Mouse (Mus musculus) neural tube, embryonic 14.5 days (tissue): ENCODE results near the gene Kcne3. TPM values are rescaled to one million over a fixed set of nuclear protein-coding genes. Genes with fewer than 3 reads are reported as not detected.

Experiments
- ATAC-seq: fragments of 200-750 bp; cut with Nextera tagmentation; 2 replicates; pipeline ENCODE4 v1.8.0; 2017; ENCODE audit warnings: low read depth, mild to moderate bottlenecking, moderate TSS enrichment, moderate library complexity
- H3K27ac ChIP-seq: fragments of 300-500 bp; sonication (generic); 2 replicates; pipeline ENCODE4 v1.5.1; 2014; ENCODE audit warnings: low read depth, mild to moderate bottlenecking, control low read depth, low read length, moderate library complexity, mixed read lengths
- H3K27me3 ChIP-seq: fragments of 300-500 bp; sonication (generic); 2 replicates; pipeline ENCODE4 v1.6.1; 2014; ENCODE audit warnings: low read length; ENCODE audit not compliant: control insufficient read depth, insufficient read depth
- H3K36me3 ChIP-seq: fragments of 300-500 bp; sonication (generic); 2 replicates; pipeline ENCODE4 v1.6.1; 2014; ENCODE audit warnings: low read length, mixed read lengths; ENCODE audit not compliant: control insufficient read depth, insufficient read depth
- H3K4me1 ChIP-seq: fragments of 300-500 bp; sonication (generic); 2 replicates; pipeline ENCODE4 v1.6.1; 2014; ENCODE audit warnings: low read length; ENCODE audit not compliant: control insufficient read depth, insufficient read depth
- H3K4me2 ChIP-seq: fragments of 300-500 bp; sonication (generic); 2 replicates; pipeline ENCODE4 v1.6.1; 2014; ENCODE audit warnings: mild to moderate bottlenecking, low read depth, low read length, control low read depth
- H3K4me3 ChIP-seq: fragments of 300-500 bp; sonication (generic); 2 replicates; pipeline ENCODE4 v1.5.1; 2014; ENCODE audit warnings: low read depth, low read length, control low read depth, mixed read lengths
- H3K9ac ChIP-seq: fragments of 300-500 bp; sonication (generic); replicated peaks from 2 replicates; pipeline ENCODE4 v1.6.1; 2014; ENCODE audit warnings: low read depth, mild to moderate bottlenecking, control low read depth, low read length, mixed read lengths
- H3K9me3 ChIP-seq: fragments of 300-500 bp; sonication (generic); 2 replicates; pipeline ENCODE4 v1.6.1; 2016; ENCODE audit warnings: low read length; ENCODE audit not compliant: control insufficient read depth
- WGBS: fragments of 180-500 bp; shearing (Covaris S2); extraction: QIAGEN DNeasy Blood & Tissue Kit; methylation state at CpG from one replicate; pipeline ENCODE4 v1.1.7; 2014; 5-methylcytosine and 5-hydroxymethylcytosine counted together
- polyA plus RNA-seq: library from polyadenylated mRNA; unstranded; fragments of >200 nt; fragmentation: Nextera tagmentation; extraction: Ambion mirVana; gene quantifications from 2 replicates; pipeline ENCODE4 v1.2.1, GENCODE M21; 2014

The Kcne3 gene
- polyA plus RNA-seq, 1 experiment from 2014 or later, result 0.62 TPM

GRCm38 (mm10) chr7:100216601-100217565, 40.6 kb downstream of the Kcne3 start:
- ATAC-seq, result peak; percentile 51; the same call in 1 of the 2 replicates
- no peaks in the 10 kb centered on the region for H3K36me3 ChIP-seq
- WGBS, result 68% methylated on average over 9 of the region's 9 CpGs
- H3K9me3 ChIP-seq, result no peaks in the 10 kb centered on the region
- H3K9ac ChIP-seq, result no peak overlapping the region
- no peak overlapping the region for H3K4me3 ChIP-seq
- H3K4me2 ChIP-seq, result no peak overlapping the region
- no peak overlapping the region for H3K27ac ChIP-seq
- peaks cover 7% of the 10 kb centered on the region; the same call in 1 of the 2 replicates for H3K4me1 ChIP-seq
- no peaks in the 10 kb centered on the region for H3K27me3 ChIP-seq

DNA sequence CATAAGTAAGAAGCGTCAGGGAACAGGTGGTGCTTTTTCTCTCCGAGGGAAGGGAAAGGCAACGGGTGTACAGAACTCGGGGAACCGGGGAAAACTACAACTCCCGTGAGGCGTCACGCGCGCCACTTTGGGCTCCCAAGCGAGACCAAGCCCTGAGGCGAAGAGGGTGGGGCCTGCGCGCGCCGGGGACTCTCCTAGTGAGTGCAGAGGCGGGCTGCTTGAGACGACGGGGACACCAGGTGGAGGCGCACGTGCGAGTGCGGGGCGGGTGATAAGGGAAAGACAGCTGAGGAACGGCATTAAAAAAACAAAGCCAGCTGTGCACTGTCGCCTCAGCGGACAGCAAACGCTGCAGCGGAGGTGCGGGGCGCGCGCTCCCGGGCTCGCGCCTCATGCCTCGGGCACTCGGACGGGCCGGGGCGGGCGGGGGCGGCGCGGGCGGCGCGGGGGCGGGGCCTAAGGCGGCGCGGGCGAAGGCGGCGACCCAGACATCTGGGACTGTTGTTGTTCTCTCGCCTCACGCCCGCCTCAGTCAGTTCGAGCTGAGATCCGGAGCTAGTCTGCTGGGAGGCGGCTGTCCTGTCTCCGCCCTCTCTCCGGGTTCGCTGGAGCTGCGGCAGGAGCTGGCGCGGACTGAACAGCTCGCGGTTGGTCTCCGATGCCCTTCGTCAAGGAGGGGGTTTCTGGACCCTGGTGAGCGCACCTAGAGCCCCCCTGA, 51.0 kb downstream of the Kcne3 start, which contains the start of gene Pgm2l1:
Gene Pgm2l1 (plus strand): TSS at position 237 of the 718 bp plus-strand sequence.
- WGBS, result under 1% methylated on average over 72 of the region's 72 CpGs

GRCm38 (mm10) chr7:100227896-100228525, 51.7 kb downstream of the Kcne3 start:
- H3K4me2 ChIP-seq, result peak overlapping the region; percentile 69

More for the DNA sequence above, 51.0 kb downstream of the Kcne3 start, which contains the start of gene Pgm2l1:
- peak within 1 kb of the TSS; percentile 69 for H3K4me2 ChIP-seq
- peaks cover 3% of the 10 kb centered on the region; the same call in 1 of the 2 replicates for H3K4me1 ChIP-seq
- ATAC-seq, result peak; percentile 97
- H3K27ac ChIP-seq, result peak within 1 kb of the TSS; percentile 89
- H3K27me3 ChIP-seq, result no peaks in the 10 kb centered on the region
- peak within 1 kb of the TSS; percentile 84 for H3K9ac ChIP-seq
- H3K4me3 ChIP-seq, result peak within 1 kb of the TSS; percentile 89
- H3K9me3 ChIP-seq, result no peaks in the 10 kb centered on the region
- no peaks in the 10 kb centered on the region for H3K36me3 ChIP-seq

GRCm38 (mm10) chr7:100228957-100229356, 52.7 kb downstream of the Kcne3 start:
- Histone ChIP-seq H3K9me3 (no peaks in the 10 kb centered on the region), H3K4me1 (peaks cover 3% of the 10 kb centered on the region; the same call in 1 of the 2 replicates), H3K36me3 (no peaks in the 10 kb centered on the region), H3K27ac (no peak overlapping the region), H3K4me2 (peak overlapping the region; percentile 69), H3K27me3 (no peaks in the 10 kb centered on the region), H3K4me3 (peak overlapping the region; percentile 89), H3K9ac (peak overlapping the region; percentile 84; the same call in 1 of the 2 replicates)
- no peak for ATAC-seq
- WGBS, result 59% methylated on average over 3 of the region's 3 CpGs

More at GRCm38 (mm10) chr7:100227896-100228525, 51.7 kb downstream of the Kcne3 start:
- peak overlapping the region; percentile 84 for H3K9ac ChIP-seq
- peaks cover 3% of the 10 kb centered on the region; the same call in 1 of the 2 replicates for H3K4me1 ChIP-seq
- peak overlapping the region; percentile 89 for H3K27ac ChIP-seq
- H3K36me3 ChIP-seq, result no peaks in the 10 kb centered on the region
- no peaks in the 10 kb centered on the region for H3K27me3 ChIP-seq
- peak; percentile 66 for ATAC-seq
- H3K9me3 ChIP-seq, result no peaks in the 10 kb centered on the region
- peak overlapping the region; percentile 89 for H3K4me3 ChIP-seq
- 0% methylated on average over 22 of the region's 23 CpGs for WGBS

- Histone ChIP-seq H3K4me2 (no peak overlapping the region), H3K4me3 (no peak overlapping the region), H3K9ac (no peak overlapping the region), H3K9me3 (no peaks in the 10 kb centered on the region), H3K27me3 (no peaks in the 10 kb centered on the region), H3K4me1 (peaks cover 3% of the 10 kb centered on the region; the same call in 1 of the 2 replicates), H3K27ac (no peak overlapping the region), H3K36me3 (no peaks in the 10 kb centered on the region)
- WGBS, result 91% methylated on average over 1 of the region's 1 CpGs
- ATAC-seq, result no peak
Measured at GRCm38 (mm10) chr7:100230646-100231045, 54.3 kb downstream of the Kcne3 start.

DNA sequence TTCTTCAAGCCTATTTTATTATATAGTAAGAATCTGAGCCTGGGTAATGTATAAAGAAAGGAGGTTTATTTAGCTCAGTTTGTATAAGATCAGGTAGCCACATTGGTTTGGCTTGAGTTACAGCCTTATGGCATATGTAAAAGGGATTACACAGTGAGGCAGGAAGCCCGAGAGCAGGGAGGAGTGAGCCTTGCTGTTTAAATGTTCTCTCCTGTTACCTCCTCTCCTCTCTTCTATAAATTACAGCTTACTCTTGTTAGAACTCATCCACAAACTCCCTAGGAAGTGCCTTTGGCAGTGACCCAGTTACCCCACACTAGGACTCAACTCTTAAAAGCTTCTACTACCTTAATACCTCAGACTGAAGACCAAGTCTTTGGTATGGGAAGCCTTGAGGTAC, 55.4 kb downstream of the Kcne3 start:
- Histone ChIP-seq H3K4me2 (no peak overlapping the region), H3K36me3 (no peaks in the 10 kb centered on the region), H3K27me3 (no peaks in the 10 kb centered on the region), H3K4me3 (no peak overlapping the region), H3K9me3 (no peaks in the 10 kb centered on the region), H3K4me1 (peaks cover 3% of the 10 kb centered on the region; the same call in 1 of the 2 replicates), H3K27ac (no peak overlapping the region), H3K9ac (no peak overlapping the region)
- ATAC-seq, result no peak
- WGBS, result 42% methylated on average over 1 of the region's 1 CpGs

DNA sequence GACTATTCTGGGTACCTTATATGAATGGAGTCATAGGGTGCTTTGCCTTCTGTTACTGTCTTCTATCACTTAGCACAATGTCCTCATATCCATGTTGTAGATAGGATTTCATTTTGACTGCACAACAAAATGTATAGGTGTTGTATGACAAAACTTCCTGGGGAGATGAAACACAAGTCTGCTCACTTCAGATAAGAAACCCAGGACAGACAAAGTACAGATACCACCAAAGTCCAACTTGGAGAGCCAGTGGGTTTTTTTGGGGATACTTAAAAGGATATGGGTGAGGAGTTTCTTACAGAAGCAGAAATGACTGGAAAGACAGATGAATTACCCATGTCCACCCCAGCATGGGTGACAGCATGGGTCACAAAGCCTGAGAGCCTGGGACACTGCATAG, 57.4 kb downstream of the Kcne3 start:
- Histone ChIP-seq H3K27me3 (no peaks in the 10 kb centered on the region), H3K9ac (no peak overlapping the region), H3K4me1 (peaks cover 3% of the 10 kb centered on the region; the same call in 1 of the 2 replicates), H3K4me2 (no peak overlapping the region), H3K9me3 (no peaks in the 10 kb centered on the region), H3K4me3 (no peak overlapping the region), H3K36me3 (no peaks in the 10 kb centered on the region), H3K27ac (no peak overlapping the region)
- no peak for ATAC-seq
